Mouse (Mus musculus) embryonic facial prominence, embryonic 12.5 days (tissue): ENCODE results near the gene Arf3. TPM values are rescaled to one million over a fixed set of nuclear protein-coding genes. Genes with fewer than 3 reads are reported as not detected.
A peak's percentile ranks its signal among the peaks of the same experiment; 100 is the strongest.

Source experiments
- ATAC-seq: fragments of 200-750 bp; cut with Nextera tagmentation; 2 replicates; pipeline ENCODE4 v1.8.0; 2017; ENCODE audit not compliant: insufficient number of reproducible peaks, insufficient read depth, low FRiP score, low TSS enrichment
- H3K27ac ChIP-seq: fragments of 300-500 bp; sonication (generic); 2 replicates; pipeline ENCODE4 v1.5.1; 2016; ENCODE audit warnings: mild to moderate bottlenecking
- H3K27me3 ChIP-seq: fragments of 300-500 bp; sonication (generic); 2 replicates; pipeline ENCODE4 v1.6.1; 2016; ENCODE audit warnings: mild to moderate bottlenecking, moderate library complexity
- H3K36me3 ChIP-seq: fragments of 300-500 bp; sonication (generic); 2 replicates; pipeline ENCODE4 v1.6.1; 2016; ENCODE audit warnings: mild to moderate bottlenecking
- H3K4me1 ChIP-seq: fragments of 300-500 bp; sonication (generic); 2 replicates; pipeline ENCODE4 v1.6.1; 2016
- H3K4me2 ChIP-seq: fragments of 300-500 bp; sonication (generic); replicated peaks from 2 replicates; pipeline ENCODE4 v1.6.1; 2016; ENCODE audit warnings: mild to moderate bottlenecking, moderate library complexity
- H3K4me3 ChIP-seq: fragments of 300-500 bp; sonication (generic); 2 replicates; pipeline ENCODE4 v1.5.1; 2016; ENCODE audit warnings: mild to moderate bottlenecking
- H3K9ac ChIP-seq: fragments of 300-500 bp; sonication (generic); 2 replicates; pipeline ENCODE4 v1.6.1; 2016; ENCODE audit warnings: mild to moderate bottlenecking, moderate library complexity
- H3K9me3 ChIP-seq: fragments of 300-500 bp; sonication (generic); 2 replicates; pipeline ENCODE4 v1.6.1; 2016; ENCODE audit warnings: mild to moderate bottlenecking, moderate library complexity
- WGBS: fragments of 180-500 bp; shearing (Covaris S2); methylation state at CpG from one replicate; pipeline ENCODE4 v1.1.7; 2016; 5-methylcytosine and 5-hydroxymethylcytosine counted together
- polyA plus RNA-seq: library from polyadenylated mRNA; unstranded; fragments of >200 nt; fragmentation: Nextera tagmentation; extraction: Ambion mirVana; gene quantifications from 2 replicates; pipeline ENCODE4 v1.2.1, GENCODE M21; 2016

The Arf3 gene
- polyA plus RNA-seq, 1 experiment from 2014 or later, result 51.2 TPM

DNA sequence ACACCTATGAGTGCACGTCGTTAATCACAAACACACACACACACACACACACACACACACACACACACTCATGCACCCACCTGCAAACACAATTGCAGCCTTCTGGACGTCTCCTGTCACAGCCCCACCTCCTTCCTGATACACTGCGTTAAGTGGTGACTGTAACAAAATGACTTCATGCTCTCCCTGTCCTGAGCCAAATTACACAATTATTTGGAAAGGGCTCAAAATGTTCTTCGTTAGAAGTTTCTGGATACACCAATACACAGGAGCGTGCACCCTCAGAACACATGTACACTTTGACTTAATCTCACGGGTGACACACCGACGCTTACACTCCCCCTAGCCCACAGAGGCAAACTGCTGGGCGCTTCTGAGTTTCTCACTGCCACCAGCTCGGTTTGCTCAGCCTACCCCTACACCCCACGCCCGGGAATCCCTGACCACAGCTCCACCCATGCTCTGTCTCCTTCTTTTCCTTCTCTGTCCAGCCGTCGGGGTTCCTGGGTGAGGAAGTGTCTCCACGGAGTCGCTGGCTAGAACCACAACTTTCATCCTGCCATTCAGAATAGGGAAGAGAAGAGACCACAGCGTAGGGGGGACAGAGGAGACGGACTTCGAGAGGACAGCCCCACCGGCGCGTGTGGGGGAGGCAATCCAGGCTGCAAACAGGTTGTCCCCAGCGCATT is 26.1 kb upstream of the Arf3 start:
- Histone ChIP-seq H3K4me2 (no peak overlapping the region), H3K9ac (no peak overlapping the region), H3K4me3 (no peak overlapping the region), H3K27ac (no peak overlapping the region), H3K27me3 (peaks cover 80% of the 10 kb centered on the region), H3K4me1 (peaks cover 20% of the 10 kb centered on the region), H3K36me3 (no peaks in the 10 kb centered on the region), H3K9me3 (no peaks in the 10 kb centered on the region)
- ATAC-seq, result no peak
- WGBS, result 10% methylated on average over 24 of the region's 24 CpGs

DNA sequence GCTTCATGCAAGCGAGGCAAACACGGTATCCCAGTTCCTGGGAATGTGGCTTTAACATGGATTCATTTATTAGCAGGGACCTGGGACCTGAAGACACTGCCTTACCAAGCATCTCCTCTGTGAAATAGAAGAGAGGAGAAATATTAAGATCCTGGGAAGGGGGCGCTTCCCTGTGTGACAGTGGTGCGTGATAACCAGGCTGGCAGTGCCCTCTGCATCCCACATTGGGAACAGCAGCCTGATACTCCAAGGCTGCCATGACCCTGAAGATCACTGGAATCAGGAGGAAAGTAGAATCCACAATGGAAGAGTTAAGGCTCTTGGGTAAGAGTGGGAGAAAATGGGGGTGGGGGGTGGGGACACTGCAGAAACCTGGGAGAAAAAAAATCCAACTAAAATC is 24.9 kb upstream of the Arf3 start:
- Histone ChIP-seq H3K36me3 (no peaks in the 10 kb centered on the region), H3K27ac (no peak overlapping the region), H3K9me3 (no peaks in the 10 kb centered on the region), H3K4me2 (no peak overlapping the region), H3K4me1 (peaks cover 20% of the 10 kb centered on the region), H3K4me3 (no peak overlapping the region), H3K9ac (no peak overlapping the region), H3K27me3 (peaks cover 70% of the 10 kb centered on the region)
- WGBS, result 37% methylated on average over 4 of the region's 4 CpGs
- ATAC-seq, result no peak

DNA sequence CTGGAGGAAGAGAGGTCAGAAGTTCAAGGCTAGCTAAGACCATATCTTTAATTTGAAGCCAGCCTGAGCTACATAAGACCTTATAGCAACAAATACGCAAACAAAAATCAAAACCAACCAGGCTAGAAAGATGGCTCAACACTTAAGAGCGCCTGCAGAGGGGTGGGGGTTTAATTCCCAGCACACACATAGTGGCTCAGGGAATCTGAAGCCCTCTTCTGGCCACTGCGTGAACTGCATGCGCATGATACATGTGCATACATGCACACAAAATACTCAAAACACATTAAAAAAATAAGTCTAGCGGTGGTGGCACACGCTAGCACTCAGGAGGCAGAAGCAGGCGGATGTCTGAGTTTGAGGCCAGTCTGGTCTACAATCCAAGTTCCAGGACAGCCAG is 22.7 kb upstream of the Arf3 start:
- no peaks in the 10 kb centered on the region for H3K36me3 ChIP-seq
- ATAC-seq, result no peak
- H3K4me3 ChIP-seq, result no peak overlapping the region
- WGBS, result 43% methylated on average over 7 of the region's 7 CpGs
- H3K27ac ChIP-seq, result no peak overlapping the region
- H3K9me3 ChIP-seq, result no peaks in the 10 kb centered on the region
- no peak overlapping the region for H3K9ac ChIP-seq
- peaks cover 68% of the 10 kb centered on the region for H3K27me3 ChIP-seq
- H3K4me1 ChIP-seq, result peaks cover 7% of the 10 kb centered on the region; the same call in 1 of the 2 replicates
- H3K4me2 ChIP-seq, result no peak overlapping the region

- peaks cover 23% of the 10 kb centered on the region for H3K4me1 ChIP-seq
- ATAC-seq, result no peak
- H3K9ac ChIP-seq, result no peak overlapping the region
- H3K9me3 ChIP-seq, result no peaks in the 10 kb centered on the region
- peaks cover 76% of the 10 kb centered on the region for H3K27me3 ChIP-seq
- H3K27ac ChIP-seq, result no peak overlapping the region
- no peaks in the 10 kb centered on the region for H3K36me3 ChIP-seq
- H3K4me2 ChIP-seq, result no peak overlapping the region
- 33% methylated on average over 6 of the region's 6 CpGs for WGBS
- H3K4me3 ChIP-seq, result no peak overlapping the region
Measured at GRCm38 (mm10) chr15:98781166-98781565, 18.2 kb upstream of the Arf3 start.

- no peak overlapping the region for H3K27ac ChIP-seq
- no peaks in the 10 kb centered on the region for H3K36me3 ChIP-seq
- H3K4me2 ChIP-seq, result no peak overlapping the region
- no peaks in the 10 kb centered on the region for H3K9me3 ChIP-seq
- peaks cover 28% of the 10 kb centered on the region for H3K4me1 ChIP-seq
- ATAC-seq, result no peak
- no peak overlapping the region for H3K9ac ChIP-seq
- H3K4me3 ChIP-seq, result no peak overlapping the region
- WGBS, result under 1% methylated on average over 13 of the region's 13 CpGs
- H3K27me3 ChIP-seq, result peaks cover 80% of the 10 kb centered on the region
Measured at GRCm38 (mm10) chr15:98780573-98780972, 17.6 kb upstream of the Arf3 start.

DNA sequence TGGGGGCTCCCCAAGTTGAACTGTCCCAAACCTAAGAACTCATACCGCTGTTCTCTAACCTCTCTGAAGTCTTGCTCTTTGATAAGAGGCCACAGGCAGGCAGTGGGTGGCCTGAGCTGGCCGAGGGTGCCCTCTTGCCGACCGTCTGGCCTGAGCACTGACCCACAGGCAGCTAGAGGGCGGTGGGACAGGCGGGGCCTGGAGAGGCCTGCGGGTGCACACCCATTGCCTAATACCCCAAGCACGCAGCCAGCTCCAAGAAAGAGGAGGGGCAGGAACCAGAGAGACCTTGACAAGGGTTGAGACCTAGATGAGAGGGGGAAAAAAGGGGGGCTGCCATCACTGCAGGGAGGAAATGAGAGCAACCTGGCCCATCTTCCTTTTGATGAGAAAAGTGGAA is 17.1 kb upstream of the Arf3 start:
- no peak overlapping the region for H3K4me2 ChIP-seq
- no peak overlapping the region for H3K27ac ChIP-seq
- no peaks in the 10 kb centered on the region for H3K36me3 ChIP-seq
- no peaks in the 10 kb centered on the region for H3K9me3 ChIP-seq
- under 1% methylated on average over 8 of the region's 8 CpGs for WGBS
- no peak for ATAC-seq
- H3K4me1 ChIP-seq, result peaks cover 28% of the 10 kb centered on the region
- no peak overlapping the region for H3K9ac ChIP-seq
- no peak overlapping the region for H3K4me3 ChIP-seq
- peaks cover 83% of the 10 kb centered on the region for H3K27me3 ChIP-seq

GRCm38 (mm10) chr15:98778806-98779205 is 15.8 kb upstream of the Arf3 start:
- no peak overlapping the region for H3K27ac ChIP-seq
- peaks cover 28% of the 10 kb centered on the region for H3K4me1 ChIP-seq
- WGBS, result 0% methylated on average over 8 of the region's 11 CpGs
- ATAC-seq, result no peak
- no peak overlapping the region for H3K4me3 ChIP-seq
- H3K4me2 ChIP-seq, result no peak overlapping the region
- peaks cover 89% of the 10 kb centered on the region for H3K27me3 ChIP-seq
- no peaks in the 10 kb centered on the region for H3K36me3 ChIP-seq
- no peak overlapping the region for H3K9ac ChIP-seq
- H3K9me3 ChIP-seq, result no peaks in the 10 kb centered on the region

GRCm38 (mm10) chr15:98778191-98778770 is 15.3 kb upstream of the Arf3 start:
- Histone ChIP-seq H3K27ac (no peak overlapping the region), H3K4me3 (peak overlapping the region; percentile 27), H3K9me3 (no peaks in the 10 kb centered on the region), H3K36me3 (no peaks in the 10 kb centered on the region), H3K4me2 (peak overlapping the region; percentile 41), H3K27me3 (peaks cover 93% of the 10 kb centered on the region), H3K4me1 (peaks cover 28% of the 10 kb centered on the region), H3K9ac (no peak overlapping the region)
- no peak for ATAC-seq
- WGBS, result 1% methylated on average over 25 of the region's 25 CpGs

- peak within 1 kb of the TSS; percentile 27 for H3K4me3 ChIP-seq
- H3K36me3 ChIP-seq, result no peaks in the 10 kb centered on the region
- ATAC-seq, result no peak
- peaks cover 98% of the 10 kb centered on the region for H3K27me3 ChIP-seq
- peaks cover 31% of the 10 kb centered on the region for H3K4me1 ChIP-seq
- 1% methylated on average over 33 of the region's 33 CpGs for WGBS
- peak within 1 kb of the TSS; percentile 25; the same call in 1 of the 2 replicates for H3K9ac ChIP-seq
- H3K9me3 ChIP-seq, result no peaks in the 10 kb centered on the region
- peak within 1 kb of the TSS; percentile 41 for H3K4me2 ChIP-seq
- H3K27ac ChIP-seq, result no peak within 1 kb of the TSS
Measured at GRCm38 (mm10) chr15:98777762-98778161, 14.7 kb upstream of the Arf3 start, which contains the start of gene Wnt10b. Gene Wnt10b (minus strand): TSS chr15:98778150.

GRCm38 (mm10) chr15:98777005-98777616 is 14.1 kb upstream of the Arf3 start:
- H3K27ac ChIP-seq, result no peak overlapping the region
- H3K9me3 ChIP-seq, result no peaks in the 10 kb centered on the region
- 2% methylated on average over 19 of the region's 19 CpGs for WGBS
- ATAC-seq, result no peak
- H3K27me3 ChIP-seq, result peaks cover 98% of the 10 kb centered on the region
- peak overlapping the region; percentile 41 for H3K4me2 ChIP-seq
- H3K4me3 ChIP-seq, result peak overlapping the region; percentile 27
- H3K9ac ChIP-seq, result peak overlapping the region; percentile 25; the same call in 1 of the 2 replicates
- peaks cover 37% of the 10 kb centered on the region for H3K4me1 ChIP-seq
- H3K36me3 ChIP-seq, result no peaks in the 10 kb centered on the region

- 1% methylated on average over 62 of the region's 62 CpGs for WGBS
- Histone ChIP-seq H3K9ac (peak overlapping the region; percentile 25; the same call in 1 of the 2 replicates), H3K4me3 (peak overlapping the region; percentile 27), H3K4me2 (peak overlapping the region; percentile 37), H3K9me3 (no peaks in the 10 kb centered on the region), H3K27me3 (peaks cover 97% of the 10 kb centered on the region), H3K4me1 (peaks cover 38% of the 10 kb centered on the region), H3K36me3 (no peaks in the 10 kb centered on the region), H3K27ac (no peak overlapping the region)
- ATAC-seq, result peak; percentile 59; the same call in 1 of the 2 replicates
Measured at GRCm38 (mm10) chr15:98776280-98777004, 13.4 kb upstream of the Arf3 start.
